Mouse (Mus musculus) brain, embryonic 14.5 days (tissue): ENCODE data around the gene Runx1.

Experiments used
- CTCF ChIP-seq: fragments of 200-500 bp; IDR thresholded peaks from 2 replicates; pipeline ENCODE4 v1.5.1; 2012; ENCODE audit warnings: inconsistent platforms, mild to moderate bottlenecking, moderate library complexity, borderline replicate concordance; ENCODE audit not compliant: insufficient read depth, insufficient read length; ENCODE audit errors: extremely low read depth
- POLR2A ChIP-seq: fragments of 200-500 bp; IDR thresholded peaks from 2 replicates; pipeline ENCODE4 v1.6.1; 2012; ENCODE audit warnings: mild to moderate bottlenecking, inconsistent platforms, borderline replicate concordance; ENCODE audit not compliant: poor library complexity, insufficient read depth, insufficient read length, severe bottlenecking; ENCODE audit errors: extremely low read depth

GRCm38 (mm10) chr16:92871728-92872127, 45.8 kb upstream of the Runx1 start:
- no peak for TF ChIP-seq CTCF
- no peak for TF ChIP-seq POLR2A
